Mouse (Mus musculus): ENCODE measurements around the gene Cbln3. TPM values are rescaled to one million over a fixed set of nuclear protein-coding genes. Genes with fewer than 3 reads are reported as not detected.

Gene Cbln3
- polyA plus RNA-seq, 1 experiment from 2014 or later = 0.05 TPM

GRCm38 (mm10) chr14:55897671-55898070 lies 13.5 kb upstream of the Cbln3 start:
- H3K9me3 ChIP-seq (replicated peaks) = no peaks in the 10 kb centered on the region
- H3K4me1 ChIP-seq = peaks cover 14% of the 10 kb centered on the region
- no peak overlapping the region for H3K4me2 ChIP-seq (replicated peaks)
- H3K27ac ChIP-seq = no peak overlapping the region
- H3K36me3 ChIP-seq = peaks cover 42% of the 10 kb centered on the region
- no peak overlapping the region; the same call in 1 of the 2 replicates for H3K9ac ChIP-seq
- H3K27me3 ChIP-seq = no peaks in the 10 kb centered on the region
- no peak overlapping the region for H3K4me3 ChIP-seq
- WGBS = 95% methylated on average over 12 of the region's 12 CpGs
- no peak for ATAC-seq (ENCODE audit: low FRiP score)

- H3K36me3 ChIP-seq = peaks cover 44% of the 10 kb centered on the region
Observed at GRCm38 (mm10) chr14:55886571-55887382, 2.6 kb upstream of the Cbln3 start.

DNA sequence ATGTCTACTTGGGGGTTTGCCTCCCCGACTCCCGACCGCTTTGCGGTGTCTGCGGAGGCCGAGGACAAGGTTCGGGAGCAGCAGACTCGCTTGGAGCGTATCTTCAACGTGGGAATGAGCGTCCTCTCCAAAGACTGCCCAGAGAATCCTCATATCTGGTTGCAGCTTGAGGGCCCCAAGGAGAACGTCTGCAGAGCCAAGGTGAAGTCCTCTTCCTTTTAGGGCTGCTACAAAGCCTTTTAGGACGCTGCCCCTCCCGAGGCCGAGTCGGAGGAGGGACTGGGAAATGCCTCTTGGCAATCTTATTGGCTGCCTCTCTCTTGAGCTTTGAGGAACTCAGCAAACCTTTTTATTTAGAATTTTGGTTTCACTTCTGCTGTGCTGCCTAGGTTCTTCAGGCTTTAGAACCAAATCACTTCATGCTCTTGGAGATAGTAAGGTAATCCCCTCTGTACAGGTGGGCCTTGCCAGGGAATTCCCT lies 1.6 kb upstream of the Cbln3 start:
- Histone ChIP-seq H3K4me1 (peaks cover 27% of the 10 kb centered on the region), H3K27ac (no peak overlapping the region), H3K4me3 (peak overlapping the region; percentile 80), H3K36me3 (peaks cover 36% of the 10 kb centered on the region), H3K4me2 (replicated peaks) (peak overlapping the region; percentile 77), H3K27me3 (no peaks in the 10 kb centered on the region), H3K9me3 (replicated peaks) (no peaks in the 10 kb centered on the region), H3K9ac (peak overlapping the region; percentile 85)
- WGBS = 7% methylated on average over 16 of the region's 16 CpGs
- no peak for ATAC-seq (ENCODE audit: low FRiP score)

More at GRCm38 (mm10) chr14:55886571-55887382, 2.6 kb upstream of the Cbln3 start:
- no peak for ATAC-seq (ENCODE audit: low FRiP score)
- no peak overlapping the region for H3K4me2 ChIP-seq (replicated peaks)
- 86% methylated on average over 24 of the region's 24 CpGs for WGBS
- H3K9ac ChIP-seq = no peak overlapping the region
- H3K9me3 ChIP-seq (replicated peaks) = no peaks in the 10 kb centered on the region
- no peak overlapping the region for H3K4me3 ChIP-seq
- no peak overlapping the region for H3K27ac ChIP-seq
- H3K4me1 ChIP-seq = peaks cover 27% of the 10 kb centered on the region
- no peaks in the 10 kb centered on the region for H3K27me3 ChIP-seq

- peak overlapping the region; percentile 77 for H3K4me2 ChIP-seq (replicated peaks)
- no peaks in the 10 kb centered on the region for H3K9me3 ChIP-seq (replicated peaks)
- peaks cover 35% of the 10 kb centered on the region for H3K36me3 ChIP-seq
- WGBS = 1% methylated on average over 14 of the region's 30 CpGs
- ATAC-seq (ENCODE audit: low FRiP score) = peak; percentile 77
- peak overlapping the region; percentile 85 for H3K9ac ChIP-seq
- peak overlapping the region; percentile 80 for H3K27ac ChIP-seq
- peaks cover 27% of the 10 kb centered on the region for H3K4me1 ChIP-seq
- no peaks in the 10 kb centered on the region for H3K27me3 ChIP-seq
- peak overlapping the region; percentile 80 for H3K4me3 ChIP-seq
Observed at GRCm38 (mm10) chr14:55885114-55885790, 1.1 kb upstream of the Cbln3 start.

- Histone ChIP-seq H3K27me3 (no peaks in the 10 kb centered on the region), H3K4me1 (peaks cover 27% of the 10 kb centered on the region), H3K4me2 (replicated peaks) (peak within 1 kb of the TSS; percentile 77), H3K27ac (peak within 1 kb of the TSS; percentile 80), H3K36me3 (peaks cover 30% of the 10 kb centered on the region), H3K9ac (peak within 1 kb of the TSS; percentile 85), H3K4me3 (peak within 1 kb of the TSS; percentile 80), H3K9me3 (replicated peaks) (no peaks in the 10 kb centered on the region)
- ATAC-seq (ENCODE audit: low FRiP score) = peak; percentile 93
- WGBS = under 1% methylated on average over 24 of the region's 30 CpGs
Observed at GRCm38 (mm10) chr14:55884713-55885113, 521 bp upstream of the Cbln3 start, which contains the start of gene Khnyn. Gene Khnyn (plus strand): TSS chr14:55884947.

GRCm38 (mm10) chr14:55883663-55884062 lies 529 bp downstream of the Cbln3 start:
- no peaks in the 10 kb centered on the region for H3K27me3 ChIP-seq
- H3K27ac ChIP-seq = 0 out of 2 replicates have a peak overlapping the region, but pooled peaks have one; percentile 80
- no peak for ATAC-seq (ENCODE audit: low FRiP score)
- 88% methylated on average over 12 of the region's 12 CpGs for WGBS
- no peaks in the 10 kb centered on the region for H3K9me3 ChIP-seq (replicated peaks)
- H3K4me1 ChIP-seq = peaks cover 27% of the 10 kb centered on the region
- H3K36me3 ChIP-seq = peaks cover 21% of the 10 kb centered on the region
- no peak overlapping the region for H3K9ac ChIP-seq
- H3K4me3 ChIP-seq = no peak overlapping the region
- H3K4me2 ChIP-seq (replicated peaks) = no peak overlapping the region

- Histone ChIP-seq H3K9me3 (replicated peaks) (no peaks in the 10 kb centered on the region), H3K27ac (no peak overlapping the region), H3K4me1 (peaks cover 27% of the 10 kb centered on the region), H3K4me3 (no peak overlapping the region), H3K27me3 (no peaks in the 10 kb centered on the region), H3K4me2 (replicated peaks) (no peak overlapping the region), H3K36me3 (peaks cover 16% of the 10 kb centered on the region), H3K9ac (no peak overlapping the region)
- WGBS = 91% methylated on average over 13 of the region's 13 CpGs
- no peak for ATAC-seq (ENCODE audit: low FRiP score)
Observed at GRCm38 (mm10) chr14:55883149-55883661, 987 bp downstream of the Cbln3 start.

- peaks cover 30% of the 10 kb centered on the region for H3K4me1 ChIP-seq
- no peaks in the 10 kb centered on the region for H3K9me3 ChIP-seq (replicated peaks)
- no peaks in the 10 kb centered on the region for H3K27me3 ChIP-seq
- 70% methylated on average over 6 of the region's 6 CpGs for WGBS
- H3K9ac ChIP-seq = no peak overlapping the region
- no peak for ATAC-seq (ENCODE audit: low FRiP score)
- no peak overlapping the region for H3K4me2 ChIP-seq (replicated peaks)
- H3K36me3 ChIP-seq = peaks cover 6% of the 10 kb centered on the region
- H3K4me3 ChIP-seq = no peak overlapping the region
- H3K27ac ChIP-seq = no peak overlapping the region
Observed at GRCm38 (mm10) chr14:55882171-55882641, 2.0 kb downstream of the Cbln3 start.

DNA sequence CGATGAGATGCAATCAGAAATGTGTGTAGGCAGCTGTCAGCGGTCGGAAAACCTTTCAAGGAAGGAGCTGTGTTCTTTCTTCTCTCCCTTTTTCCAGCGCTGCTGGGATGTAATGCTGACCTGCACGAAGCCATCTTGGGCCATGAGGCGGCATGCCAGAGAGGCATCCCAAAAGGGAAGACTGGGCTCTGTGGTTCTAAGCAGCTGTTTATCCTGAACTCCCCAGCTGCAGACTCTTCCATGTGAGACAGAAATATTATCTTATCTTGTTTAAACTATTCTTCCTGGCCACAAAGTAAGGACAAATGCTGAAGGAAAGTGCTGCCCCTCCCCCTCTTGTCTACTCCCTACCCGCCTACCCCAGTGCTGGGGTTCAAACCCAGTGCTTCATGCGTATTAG lies 3.2 kb downstream of the Cbln3 start:
- Histone ChIP-seq H3K27ac (no peak overlapping the region), H3K4me1 (peaks cover 25% of the 10 kb centered on the region), H3K9me3 (replicated peaks) (no peaks in the 10 kb centered on the region), H3K4me3 (no peak overlapping the region), H3K9ac (no peak overlapping the region), H3K27me3 (no peaks in the 10 kb centered on the region), H3K4me2 (replicated peaks) (no peak overlapping the region), H3K36me3 (no peaks in the 10 kb centered on the region)
- ATAC-seq (ENCODE audit: low FRiP score) = no peak
- WGBS = 82% methylated on average over 8 of the region's 8 CpGs

- no peaks in the 10 kb centered on the region for H3K9me3 ChIP-seq (replicated peaks)
- no peak overlapping the region for H3K9ac ChIP-seq
- no peak for ATAC-seq (ENCODE audit: low FRiP score)
- no peak overlapping the region for H3K4me3 ChIP-seq
- H3K36me3 ChIP-seq = no peaks in the 10 kb centered on the region
- WGBS = 50% methylated on average over 1 of the region's 1 CpGs
- no peak overlapping the region for H3K27ac ChIP-seq
- no peak overlapping the region for H3K4me2 ChIP-seq (replicated peaks)
- peaks cover 13% of the 10 kb centered on the region for H3K4me1 ChIP-seq
- H3K27me3 ChIP-seq = no peaks in the 10 kb centered on the region
Observed at GRCm38 (mm10) chr14:55879623-55880022, 4.6 kb downstream of the Cbln3 start.

DNA sequence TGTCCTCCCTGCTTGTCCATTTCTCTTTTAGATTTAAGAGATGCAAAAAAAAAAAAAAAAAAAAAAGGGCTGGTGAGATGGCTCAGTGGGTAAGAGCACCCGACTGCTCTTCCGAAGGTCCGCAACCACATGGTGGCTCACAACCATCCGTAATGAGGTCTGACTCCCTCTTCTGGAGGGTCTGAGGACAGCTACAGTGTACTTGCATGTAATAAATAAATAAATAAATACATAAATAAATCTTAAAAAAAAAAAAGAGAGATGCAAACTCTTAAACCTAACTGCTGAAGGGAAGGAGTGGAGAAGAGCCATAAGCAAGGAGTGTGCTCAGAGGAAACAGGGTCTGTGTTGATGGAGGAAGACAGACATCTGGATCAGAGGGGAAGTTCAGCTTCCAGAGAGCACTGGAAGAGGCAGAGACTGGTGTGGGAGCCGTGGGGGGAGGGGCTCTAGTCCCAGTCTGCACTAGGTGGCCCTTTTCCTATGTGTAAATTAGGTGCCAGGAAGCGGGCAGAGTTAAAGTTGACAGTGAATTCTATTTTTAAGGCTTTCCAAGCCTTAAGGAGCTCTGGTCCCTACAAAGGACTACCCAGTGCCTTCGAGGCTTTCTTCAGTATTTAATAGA lies 5.8 kb downstream of the Cbln3 start:
- Histone ChIP-seq H3K27ac (no peak overlapping the region), H3K4me1 (peaks cover 9% of the 10 kb centered on the region; the same call in 1 of the 2 replicates), H3K4me3 (no peak overlapping the region), H3K9ac (no peak overlapping the region), H3K27me3 (no peaks in the 10 kb centered on the region), H3K36me3 (no peaks in the 10 kb centered on the region), H3K4me2 (replicated peaks) (no peak overlapping the region), H3K9me3 (replicated peaks) (no peaks in the 10 kb centered on the region)
- WGBS = 38% methylated on average over 7 of the region's 7 CpGs
- ATAC-seq (ENCODE audit: low FRiP score) = no peak
